In genomic region chr9:35420805-35421719, GRCm38 (mm10) we compare ENCODE assay signal across 8 mouse cellular contexts. TPM values are rescaled to one million over a fixed set of nuclear protein-coding genes. Genes with fewer than 3 reads are reported as not detected.
A peak's percentile ranks its signal among the peaks of the same experiment; 100 is the strongest.
DNase-seq lines count a peak whose midpoint lies in the region; ATAC-seq lines count a peak whose summit lies in the region.

Cdon (plus strand) TSS chr9:35421128.

- H3K27ac ChIP-seq in hindbrain, embryonic 13.5 days = peak within 1 kb of the TSS; percentile 98

- H3K36me3 ChIP-seq in hindbrain, embryonic 13.5 days = no peaks in the 10 kb centered on the region

- peaks cover 42% of the 10 kb centered on the region for H3K27me3 ChIP-seq in hindbrain, embryonic 13.5 days

- H3K4me1 ChIP-seq in hindbrain, embryonic 13.5 days (replicated peaks) = peaks cover 37% of the 10 kb centered on the region

- peak within 1 kb of the TSS; percentile 98 for H3K9ac ChIP-seq in hindbrain, embryonic 13.5 days

- peak; percentile 89 for DNase-seq in T-cell, adult 2 months (ENCODE audit: low spot score)
- peak; percentile 78 to 88 for DNase-seq in cerebellum, postnatal 14 days
- DNase-seq in frontal cortex, postnatal 25 days (ENCODE audit: low spot score in 2 of 2) = peak; percentile 66 to 68
- peak; percentile 62 to 77 for DNase-seq in layer of hippocampus, postnatal 25 days (ENCODE audit: extremely low spot score in 1 of 2, low spot score in 1 of 2)
- DNase-seq in lung, postnatal 14 days = peak; percentile 89
- DNase-seq in retina, embryonic 14.5 days (ENCODE audit: low spot score) = peak; percentile 94
- peak; percentile 95 for DNase-seq in thymus, postnatal 4 days

- peak within 1 kb of the TSS; percentile 64 for H3K4me2 ChIP-seq in hindbrain, embryonic 13.5 days

- peak; percentile 96 for ATAC-seq in hindbrain, embryonic 13.5 days (ENCODE audit: low FRiP score)

- H3K4me3 ChIP-seq in hindbrain, embryonic 13.5 days = peak within 1 kb of the TSS; percentile 95

- WGBS in hindbrain, embryonic 13.5 days = 1% methylated on average over 62 of the region's 97 CpGs

- no peaks in the 10 kb centered on the region for H3K9me3 ChIP-seq in hindbrain, embryonic 13.5 days

RNA-seq across cellular contexts. Expression of gene Cdon, which starts in this region (rescaled TPM):
- 5.0 and 7.9 TPM in 2 replicates for polyA plus RNA-seq in hindbrain, embryonic 13.5 days (2015; fragmentation: Nextera tagmentation; extraction: Ambion mirVana)
- 10 to 100 TPM in 1 of 2 experiments, 1 to 10 TPM in 1; 9.5 to 15.8 TPM for total RNA-seq in layer of hippocampus, postnatal 25 days (2021)

Comparison
In these comparisons a context has a peak if more than half of its experiments do, and no peak if none do; other contexts are left out.
1. Peak in every context shown above with its lines: DNase-seq, ATAC-seq, H3K4me3 ChIP-seq and H3K27ac ChIP-seq.